Mouse (Mus musculus) bone marrow macrophage, adult 2 months (primary cell): ENCODE results near the gene Sox5. TPM values are rescaled to one million over a fixed set of nuclear protein-coding genes. Genes with fewer than 3 reads are reported as not detected.

ENCODE experiments used
- H3K27ac ChIP-seq: 2 replicates; pipeline ENCODE4 v1.5.1; 2012; ENCODE audit warnings: low read depth, low read length; ENCODE audit not compliant: insufficient read depth
- H3K4me1 ChIP-seq: 2 replicates; pipeline ENCODE4 v1.6.1; 2012; ENCODE audit warnings: low read length; ENCODE audit not compliant: control insufficient read depth, insufficient read depth
- H3K4me3 ChIP-seq: 2 replicates; pipeline ENCODE4 v1.5.1; 2012; ENCODE audit warnings: mild to moderate bottlenecking, low read length, moderate library complexity; ENCODE audit not compliant: insufficient read depth
- CTCF ChIP-seq: IDR thresholded peaks from 2 replicates; pipeline ENCODE4 v1.5.1; 2012; ENCODE audit warnings: low read depth, mild to moderate bottlenecking, low read length, moderate library complexity
- POLR2A ChIP-seq: IDR thresholded peaks from 2 replicates; pipeline ENCODE4 v1.6.1; 2012; ENCODE audit warnings: mild to moderate bottlenecking, low read depth, low read length, borderline replicate concordance
- polyA plus RNA-seq: library from polyadenylated mRNA; stranded (reverse); fragments of >200 nt; gene quantifications from 2 replicates; pipeline ENCODE4 v1.2.4, GENCODE M21; 2012; ENCODE audit not compliant: missing spikeins, insufficient read depth, insufficient read length

Sox5 gene
- polyA plus RNA-seq, 1 experiment = 0.58 TPM

GRCm38 (mm10) chr6:143987548-143987947 lies 794.2 kb downstream of the Sox5 start:
- Histone ChIP-seq H3K4me3 (no peak overlapping the region), H3K27ac (no peak overlapping the region), H3K4me1 (no peaks in the 10 kb centered on the region)
- no peak for TF ChIP-seq POLR2A
- no peak for TF ChIP-seq CTCF

- TF ChIP-seq POLR2A (no peak), CTCF (no peak)
- Histone ChIP-seq H3K27ac (no peak overlapping the region), H3K4me3 (no peak overlapping the region), H3K4me1 (no peaks in the 10 kb centered on the region)
Observed at GRCm38 (mm10) chr6:143980131-143980530, 801.6 kb downstream of the Sox5 start.

GRCm38 (mm10) chr6:143967724-143968400 lies 813.9 kb downstream of the Sox5 start:
- Histone ChIP-seq H3K4me1 (no peaks in the 10 kb centered on the region), H3K27ac (no peak overlapping the region), H3K4me3 (no peak overlapping the region)
- no peak for TF ChIP-seq POLR2A
- TF ChIP-seq CTCF = no peak

GRCm38 (mm10) chr6:143960487-143960886 lies 821.3 kb downstream of the Sox5 start:
- H3K4me3 ChIP-seq = no peak overlapping the region
- no peak overlapping the region for H3K27ac ChIP-seq
- TF ChIP-seq CTCF (no peak), POLR2A (no peak)

GRCm38 (mm10) chr6:143960081-143960480 lies 821.7 kb downstream of the Sox5 start:
- no peak overlapping the region for H3K27ac ChIP-seq
- H3K4me1 ChIP-seq = no peaks in the 10 kb centered on the region
- H3K4me3 ChIP-seq = no peak overlapping the region
- TF ChIP-seq POLR2A = no peak
- no peak for TF ChIP-seq CTCF

More at GRCm38 (mm10) chr6:143960487-143960886, 821.3 kb downstream of the Sox5 start:
- H3K4me1 ChIP-seq = no peaks in the 10 kb centered on the region

- H3K27ac ChIP-seq = no peak overlapping the region
- no peak overlapping the region for H3K4me3 ChIP-seq
- TF ChIP-seq POLR2A = no peak
- TF ChIP-seq CTCF = no peak
- H3K4me1 ChIP-seq = no peaks in the 10 kb centered on the region
Observed at GRCm38 (mm10) chr6:143958372-143958771, 823.4 kb downstream of the Sox5 start.

GRCm38 (mm10) chr6:143957063-143957462 lies 824.7 kb downstream of the Sox5 start:
- H3K4me1 ChIP-seq = no peaks in the 10 kb centered on the region
- H3K27ac ChIP-seq = no peak overlapping the region
- H3K4me3 ChIP-seq = no peak overlapping the region
- TF ChIP-seq POLR2A (no peak), CTCF (no peak)

GRCm38 (mm10) chr6:143948553-143949308 lies 833.0 kb downstream of the Sox5 start:
- TF ChIP-seq CTCF = no peak
- no peak for TF ChIP-seq POLR2A
- Histone ChIP-seq H3K27ac (no peak overlapping the region), H3K4me3 (no peak overlapping the region), H3K4me1 (no peaks in the 10 kb centered on the region)

GRCm38 (mm10) chr6:143948071-143948470 lies 833.7 kb downstream of the Sox5 start:
- no peak overlapping the region for H3K4me3 ChIP-seq
- H3K4me1 ChIP-seq = no peaks in the 10 kb centered on the region
- TF ChIP-seq CTCF (no peak), POLR2A (no peak)
- no peak overlapping the region for H3K27ac ChIP-seq

- TF ChIP-seq CTCF (no peak), POLR2A (no peak)
- H3K4me1 ChIP-seq = no peaks in the 10 kb centered on the region
Observed at GRCm38 (mm10) chr6:143943126-143943525, 838.7 kb downstream of the Sox5 start.

More at GRCm38 (mm10) chr6:143943126-143943525, 838.7 kb downstream of the Sox5 start:
- H3K27ac ChIP-seq = no peak overlapping the region
- H3K4me3 ChIP-seq = no peak overlapping the region
